Mouse (Mus musculus) limb, embryonic 14.5 days (tissue): ENCODE data around the gene Psme1. TPM values are rescaled to one million over a fixed set of nuclear protein-coding genes. Genes with fewer than 3 reads are reported as not detected.

ENCODE experiments used
- ATAC-seq: fragments of 200-750 bp; cut with Nextera tagmentation; 2 replicates; pipeline ENCODE4 v1.8.0; 2017; ENCODE audit warnings: low read depth, moderate number of reproducible peaks, moderate TSS enrichment; ENCODE audit not compliant: low FRiP score
- DNase-seq: peaks from one replicate; pipeline ENCODE4 v3.0.0-alpha.2; 2015; ENCODE audit warnings: low spot score
- H3K27ac ChIP-seq: fragments of 300-500 bp; sonication (generic); replicated peaks from 2 replicates; pipeline ENCODE4 v1.5.1; 2014; ENCODE audit warnings: low read depth, mild to moderate bottlenecking, low read length, moderate library complexity, mixed read lengths
- H3K27me3 ChIP-seq: fragments of 300-500 bp; sonication (generic); 2 replicates; pipeline ENCODE4 v1.6.1; 2014; ENCODE audit warnings: low read length, mixed read lengths; ENCODE audit not compliant: control insufficient read depth, insufficient read depth
- H3K36me3 ChIP-seq: fragments of 300-500 bp; sonication (generic); 2 replicates; pipeline ENCODE4 v1.6.1; 2014; ENCODE audit warnings: mild to moderate bottlenecking, low read length, moderate library complexity, mixed read lengths; ENCODE audit not compliant: control insufficient read depth, insufficient read depth
- H3K4me1 ChIP-seq: fragments of 300-500 bp; sonication (generic); 2 replicates; pipeline ENCODE4 v1.6.1; 2014; ENCODE audit warnings: antibody characterized with exemption, low read length, mixed read lengths; ENCODE audit not compliant: control insufficient read depth, insufficient read depth
- H3K4me2 ChIP-seq: fragments of 300-500 bp; sonication (generic); replicated peaks from 2 replicates; pipeline ENCODE4 v1.6.1; 2014; ENCODE audit warnings: low read depth, mild to moderate bottlenecking, low read length, moderate library complexity; ENCODE audit not compliant: severe bottlenecking
- H3K4me3 ChIP-seq: fragments of 300-500 bp; sonication (generic); replicated peaks from 2 replicates; pipeline ENCODE4 v1.5.1; 2014; ENCODE audit warnings: low read length
- H3K9ac ChIP-seq: fragments of 300-500 bp; sonication (generic); 2 replicates; pipeline ENCODE4 v1.6.1; 2014; ENCODE audit warnings: mild to moderate bottlenecking, low read depth, low read length, moderate library complexity; ENCODE audit not compliant: severe bottlenecking
- H3K9me3 ChIP-seq: fragments of 300-500 bp; sonication (generic); 2 replicates; pipeline ENCODE4 v1.6.1; 2016; ENCODE audit warnings: low read length; ENCODE audit not compliant: control insufficient read depth
- POLR2A ChIP-seq: fragments of 200-500 bp; IDR thresholded peaks from 2 replicates; pipeline ENCODE4 v1.8.0; 2012; ENCODE audit warnings: inconsistent platforms, mild to moderate bottlenecking, moderate library complexity, borderline replicate concordance; ENCODE audit not compliant: insufficient read depth, insufficient read length; ENCODE audit errors: extremely low read depth
- WGBS: fragments of 180-500 bp; shearing (Covaris S2); extraction: QIAGEN DNeasy Blood & Tissue Kit; methylation state at CpG from one replicate; pipeline ENCODE4 v1.1.7; 2014; 5-methylcytosine and 5-hydroxymethylcytosine counted together
- polyA plus RNA-seq, 2 experiments: library from polyadenylated mRNA; depleted of rRNA in 1 of 2; stranded (reverse) in 1 of 2; unstranded in 1 of 2; fragments of >200 nt; fragmentation: Nextera tagmentation in 1 of 2; extraction: Ambion mirVana in 1 of 2; gene quantifications; 2 replicates each; pipeline versions ENCODE4 v1.2.1 to v1.2.3; 2012 to 2014

The Psme1 gene
- polyA plus RNA-seq (2012; rRNA removed) (66.8 and 77.6 TPM in 2 replicates), polyA plus RNA-seq (2014; fragmentation: Nextera tagmentation; extraction: Ambion mirVana) (147 and 154 TPM in 2 replicates)

DNA sequence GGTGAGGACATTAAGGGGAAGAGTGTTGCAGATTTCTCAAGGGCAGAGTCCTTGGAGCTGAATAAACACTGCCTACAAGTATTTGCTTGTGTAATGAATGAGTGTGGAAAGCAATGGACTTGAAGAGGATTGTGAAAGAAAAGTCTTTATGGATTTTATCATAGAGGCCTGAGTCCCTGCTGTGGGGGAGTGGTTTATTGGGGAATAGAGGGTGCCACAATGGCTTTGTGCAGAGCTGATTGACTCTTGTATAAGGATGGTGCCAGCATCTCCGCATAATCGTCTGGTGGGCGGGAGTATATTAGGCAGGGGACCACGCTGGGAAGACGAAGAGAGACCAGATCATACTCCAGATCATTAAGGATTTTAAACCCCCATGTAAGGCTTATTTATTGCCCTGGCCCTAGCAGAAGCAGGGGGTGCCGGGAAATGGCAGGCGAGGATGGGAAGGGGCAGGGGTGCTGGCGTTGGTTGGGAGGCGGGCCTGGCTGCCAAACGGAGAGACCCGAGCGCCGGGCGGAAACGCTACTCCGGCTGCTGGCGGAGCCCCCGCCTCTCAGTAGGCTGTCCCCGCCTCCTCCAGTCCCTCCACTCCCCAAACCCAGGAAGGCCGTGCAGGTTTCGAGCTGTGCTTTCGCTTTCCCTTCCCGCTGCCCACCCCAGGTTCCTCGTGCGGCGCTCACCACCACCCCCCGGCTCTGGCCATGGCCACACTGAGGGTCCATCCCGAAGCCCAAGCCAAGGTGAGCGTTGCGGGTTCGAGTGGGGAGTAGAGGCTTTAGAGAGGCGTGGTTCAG is at the start of gene Psme1:
Gene Psme1, plus strand, starts transcription at position 253 of the 797 bp plus-strand sequence.
- Histone ChIP-seq H3K9ac (peak within 1 kb of the TSS; percentile 79), H3K27ac (peak within 1 kb of the TSS; percentile 69; the same call in 1 of the 2 replicates), H3K9me3 (no peaks in the 10 kb centered on the region), H3K36me3 (peaks cover 19% of the 10 kb centered on the region), H3K4me1 (peaks cover 9% of the 10 kb centered on the region), H3K4me2 (peak within 1 kb of the TSS; percentile 84), H3K27me3 (no peaks in the 10 kb centered on the region), H3K4me3 (peak within 1 kb of the TSS; percentile 78)
- 0 out of 2 replicates have a peak, but pooled peaks have one; percentile 12 for TF ChIP-seq POLR2A
- whole genome bisulfite sequencing = 1% methylated on average over 29 of the region's 32 CpGs
- ATAC-seq (peak; percentile 88), DNase-seq (peak; percentile 91)

DNA sequence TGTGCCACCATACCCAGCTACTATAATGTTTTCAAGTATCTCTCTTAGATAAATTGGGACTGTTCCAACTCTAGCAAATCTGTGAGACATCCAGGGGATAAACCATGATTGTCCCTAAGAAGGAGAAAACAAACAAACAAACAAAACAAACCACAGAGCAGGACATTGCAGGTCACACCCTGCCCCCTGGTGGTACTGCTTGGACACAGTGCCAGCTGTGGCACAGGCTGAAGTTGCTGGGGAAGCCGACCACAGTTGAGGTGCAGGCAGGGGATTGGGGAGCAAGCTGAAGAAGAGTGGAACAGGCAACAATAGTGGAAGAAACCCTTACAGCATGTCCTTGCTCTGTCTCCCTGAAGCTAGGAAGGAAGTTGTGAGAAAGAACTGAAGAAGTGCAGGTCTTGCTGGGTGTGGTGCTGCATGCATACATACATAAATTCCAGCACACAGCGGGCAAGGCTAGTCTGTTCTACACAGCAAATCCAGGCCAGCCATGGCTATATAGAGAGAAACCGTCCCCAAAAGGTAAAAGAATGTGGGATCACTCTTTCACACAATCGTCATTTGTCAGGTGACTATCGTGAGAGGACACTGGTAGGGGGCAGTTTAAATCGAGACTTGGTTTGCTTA is 41.7 kb upstream of the Psme1 start:
- H3K27me3 ChIP-seq = no peaks in the 10 kb centered on the region
- peaks cover 4% of the 10 kb centered on the region for H3K4me1 ChIP-seq
- no peak overlapping the region for H3K4me2 ChIP-seq
- WGBS = 47% methylated on average over 6 of the region's 6 CpGs
- no peaks in the 10 kb centered on the region for H3K36me3 ChIP-seq
- no peak for TF ChIP-seq POLR2A
- ATAC-seq = no peak
- no peaks in the 10 kb centered on the region for H3K9me3 ChIP-seq
- H3K4me3 ChIP-seq = no peak overlapping the region
- H3K27ac ChIP-seq = no peak overlapping the region
- DNase-seq = no peak
- no peak overlapping the region for H3K9ac ChIP-seq

DNA sequence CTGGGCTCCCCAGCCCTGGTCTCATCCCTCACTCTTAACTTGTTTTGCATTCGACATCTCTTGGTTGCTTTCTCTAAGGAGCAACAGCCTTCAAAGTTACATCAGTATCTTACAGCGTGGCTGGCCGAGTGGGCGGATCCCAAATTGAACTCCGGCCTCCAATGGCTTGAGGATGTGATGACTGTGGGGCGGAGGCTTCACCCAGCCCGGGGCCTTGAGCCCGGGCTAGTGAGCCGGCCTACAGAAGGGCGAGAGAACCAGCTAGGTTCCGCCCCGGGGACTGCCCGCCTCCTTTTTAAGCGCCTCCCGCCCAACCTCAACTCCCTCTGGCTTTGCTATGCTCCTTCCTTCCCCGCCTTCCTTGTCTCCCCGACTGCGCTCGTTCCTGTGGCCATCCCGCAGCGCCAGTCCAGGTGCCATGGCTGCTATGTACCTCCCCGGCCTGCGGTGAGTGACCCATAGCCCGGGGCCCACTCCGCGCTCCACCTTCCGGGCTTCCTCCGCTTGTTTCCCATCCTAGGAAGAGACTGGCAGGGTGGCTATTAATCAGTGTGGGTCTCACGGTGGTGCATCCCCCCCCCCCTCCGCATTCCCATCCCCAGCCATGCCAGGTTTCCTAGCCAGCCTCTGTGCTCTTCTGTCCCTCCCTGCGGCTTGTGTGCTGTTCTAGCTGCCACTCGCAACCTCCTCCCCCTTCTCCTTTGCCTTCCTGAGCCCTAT is 37.7 kb upstream of the Psme1 start, which contains the start of gene Pck2:
Gene Pck2, plus strand, starts transcription at position 200 of the 720 bp plus-strand sequence.
- Histone ChIP-seq H3K27me3 (no peaks in the 10 kb centered on the region), H3K27ac (peak within 1 kb of the TSS; percentile 74), H3K9ac (peak within 1 kb of the TSS; percentile 80), H3K4me3 (peak within 1 kb of the TSS; percentile 62), H3K9me3 (no peaks in the 10 kb centered on the region), H3K4me2 (peak within 1 kb of the TSS; percentile 80), H3K4me1 (peaks cover 7% of the 10 kb centered on the region), H3K36me3 (peaks cover 25% of the 10 kb centered on the region)
- DNase-seq (peak; percentile 86), ATAC-seq (peak; percentile 92)
- WGBS = under 1% methylated on average over 30 of the region's 32 CpGs
- 0 out of 2 replicates have a peak, but pooled peaks have one; percentile 29 for TF ChIP-seq POLR2A

DNA sequence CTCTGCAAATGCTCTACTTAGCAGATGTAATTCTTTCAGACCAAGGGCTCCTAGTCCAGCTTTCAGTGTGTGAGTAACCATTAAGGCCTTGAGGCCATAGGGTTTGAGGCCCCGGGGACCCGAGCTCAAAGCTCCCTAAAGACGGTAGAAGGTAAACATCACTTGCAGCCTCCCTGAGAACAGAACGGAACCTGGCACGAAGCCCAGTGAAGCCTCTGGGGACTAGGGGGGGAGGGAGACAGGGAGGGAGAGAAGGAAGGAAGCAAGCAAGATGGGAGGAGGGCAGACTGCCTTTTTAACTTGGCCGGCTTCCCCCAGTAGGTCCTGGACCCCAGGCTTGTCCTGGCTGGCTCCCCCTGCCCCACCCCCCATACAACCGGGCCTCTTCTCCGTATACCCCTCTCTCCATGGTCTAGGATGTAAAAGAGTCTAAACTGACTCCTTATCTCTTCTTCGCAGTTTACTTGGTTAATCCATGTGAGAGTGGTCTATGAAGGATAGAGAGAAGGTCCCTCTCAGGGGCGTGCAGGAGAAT is 37.1 kb upstream of the Psme1 start:
- TF ChIP-seq POLR2A = no peak
- peak; percentile 8; the same call in 1 of the 2 replicates for ATAC-seq
- DNase-seq = peak; percentile 51

More for the DNA sequence above, 37.1 kb upstream of the Psme1 start:
- Histone ChIP-seq H3K4me3 (peak overlapping the region; percentile 62), H3K27me3 (no peaks in the 10 kb centered on the region), H3K4me1 (peaks cover 7% of the 10 kb centered on the region), H3K9ac (peak overlapping the region; percentile 80), H3K27ac (peak overlapping the region; percentile 74), H3K9me3 (no peaks in the 10 kb centered on the region), H3K36me3 (peaks cover 31% of the 10 kb centered on the region), H3K4me2 (peak overlapping the region; percentile 80)
- 6% methylated on average over 10 of the region's 10 CpGs for WGBS
